Mouse (Mus musculus): ENCODE data around the gene Rtl3. TPM values are rescaled to one million over a fixed set of nuclear protein-coding genes. Genes with fewer than 3 reads are reported as not detected.

The Rtl3 gene
- polyA plus RNA-seq (2017; shearing (Covaris generic)) = not detected

GRCm38 (mm10) chrX:106840409-106840808 lies at the start of gene Rtl3:
Gene Rtl3, minus strand, starts transcription at chrX:106840644.

Other genes with a start within 250 kb of the Rtl3 start
- gene Cysltr1, start 237.0 kb downstream of the Rtl3 start, polyA plus RNA-seq (2017; shearing (Covaris generic)) = 2.4 TPM
- not detected for gene Lpar4, start 80.0 kb upstream of the Rtl3 start, polyA plus RNA-seq (2017; shearing (Covaris generic))
- gene P2ry10, start 247.8 kb upstream of the Rtl3 start, polyA plus RNA-seq (2017; shearing (Covaris generic)) = 82.1 TPM